Comparison of ENCODE assay signal across 9 mouse cellular contexts in the genomic region with DNA sequence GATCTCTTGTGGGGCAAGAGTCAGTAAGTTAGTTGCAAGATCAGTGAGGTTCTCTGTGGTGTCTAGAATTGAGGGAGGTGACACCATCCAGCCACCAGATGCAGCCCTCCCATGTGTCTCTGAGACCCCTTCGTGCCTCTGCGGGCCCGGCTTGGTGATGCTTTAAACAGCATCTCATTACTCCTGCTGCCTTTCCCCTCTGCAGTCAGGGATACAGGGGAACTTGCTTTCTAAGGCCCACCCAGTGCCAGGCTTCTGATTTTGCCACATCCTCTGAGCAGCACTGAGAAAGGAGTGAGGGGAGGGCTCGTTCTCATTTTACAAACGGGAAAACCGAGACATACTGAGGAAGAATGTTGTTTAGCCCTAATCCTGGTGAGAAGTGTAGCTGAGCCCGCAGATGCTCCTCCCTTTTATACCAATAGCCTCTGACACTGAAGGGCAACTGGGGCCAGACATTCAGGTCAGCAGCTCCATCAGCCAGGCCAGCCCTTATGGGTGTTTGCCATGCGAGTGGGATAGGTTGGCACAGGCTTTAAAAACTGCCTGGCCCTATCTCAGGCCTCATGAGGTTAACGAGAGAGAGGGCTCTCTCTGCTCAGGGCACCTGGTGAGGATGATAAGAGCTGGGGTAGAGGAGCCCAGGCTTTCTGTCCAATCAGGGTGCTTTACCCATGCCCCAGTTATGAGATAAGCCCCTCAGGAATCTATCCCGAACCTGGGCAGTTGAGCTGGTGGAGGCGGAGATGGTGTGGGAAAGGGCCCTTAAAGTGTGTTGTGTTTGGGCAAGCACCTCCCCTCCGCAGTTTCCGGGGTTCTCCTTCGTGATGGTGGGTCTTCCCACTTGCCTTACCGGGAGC. TPM values are rescaled to one million over a fixed set of nuclear protein-coding genes. Genes with fewer than 3 reads are reported as not detected.
DNase-seq lines count a peak whose midpoint lies in the region; ATAC-seq and TF ChIP-seq lines count a peak whose summit lies in the region.
"Had no signal": no experiment of that assay in that cellular context is flagged by ENCODE, and none has a peak within 500 bp of the region (broad histone marks: within the 10 kb centered on the region; RNA-seq: fewer than 3 reads in every experiment).

No protein-coding gene starts in this region.

- intact Hi-C loops in left cerebral cortex, postnatal 14 days (cut with DNase I): no loop called here

- no peak overlapping the region for H3K27ac ChIP-seq in ES-Bruce4 (ENCODE audit: insufficient read depth, low read length)
- no peak overlapping the region for H3K27ac ChIP-seq in brown adipose tissue, adult 24 weeks (replicated peaks; ENCODE audit: low read depth, low read length)
- peak overlapping the region; percentile 32; the same call in 1 of the 2 replicates for H3K27ac ChIP-seq in heart, embryonic 16.5 days (ENCODE audit: low read length)
- H3K27ac ChIP-seq in liver, embryonic 16.5 days (ENCODE audit: low read length): peak overlapping the region; percentile 99
- H3K27ac ChIP-seq in stomach, postnatal 0 days (replicated peaks): peak overlapping the region; percentile 45; the same call in 1 of the 2 replicates

- DNase-seq in stomach, postnatal 0 days (ENCODE audit: low spot score): no peak
- DNase-seq in left cerebral cortex, postnatal 14 days (ENCODE audit: low spot score in 2 of 2): no peak
- no peak for DNase-seq in ovary, postnatal 36 days (ENCODE audit: low spot score)
- no peak for DNase-seq in retina, postnatal 1 day

- TF ChIP-seq POLR2A in ES-Bruce4 (IDR thresholded peaks at IDR 0.05; ENCODE audit: insufficient read depth, low read length): no peak

- no peaks in the 10 kb centered on the region for H3K36me3 ChIP-seq in ES-Bruce4 (ENCODE audit: control insufficient read depth, insufficient read depth, low read length, poor library complexity, severe bottlenecking)
- H3K36me3 ChIP-seq in heart, embryonic 16.5 days (ENCODE audit: control insufficient read depth, insufficient read depth): no peaks in the 10 kb centered on the region
- peaks cover 37% of the 10 kb centered on the region for H3K36me3 ChIP-seq in liver, embryonic 16.5 days (ENCODE audit: control insufficient read depth, insufficient read depth)
- no peaks in the 10 kb centered on the region for H3K36me3 ChIP-seq in stomach, postnatal 0 days (ENCODE audit: control insufficient read depth, insufficient read depth, low read length)

- H3K9me3 ChIP-seq in ES-Bruce4 (replicated peaks; ENCODE audit: control insufficient read depth, insufficient read depth, low read length, poor library complexity, severe bottlenecking): 0 out of 2 replicates have a peak, but pooled peaks cover 3% of the 10 kb centered on the region
- no peaks in the 10 kb centered on the region for H3K9me3 ChIP-seq in heart, embryonic 16.5 days (replicated peaks; ENCODE audit: control insufficient read depth, low read length)
- no peaks in the 10 kb centered on the region for H3K9me3 ChIP-seq in liver, embryonic 16.5 days (replicated peaks; ENCODE audit: control insufficient read depth, low read length)
- H3K9me3 ChIP-seq in stomach, postnatal 0 days (ENCODE audit: control insufficient read depth, low read length): no peaks in the 10 kb centered on the region

- H3K4me2 ChIP-seq in heart, embryonic 16.5 days (ENCODE audit: low read depth, low read length): peak overlapping the region; percentile 86
- H3K4me2 ChIP-seq in liver, embryonic 16.5 days (ENCODE audit: low read depth, low read length): peak overlapping the region; percentile 91
- H3K4me2 ChIP-seq in stomach, postnatal 0 days (replicated peaks; ENCODE audit: low read depth): peak overlapping the region; percentile 56

- peak overlapping the region; percentile 33 for H3K4me3 ChIP-seq in ES-Bruce4 (ENCODE audit: low read depth, low read length)
- peak overlapping the region; percentile 59 for H3K4me3 ChIP-seq in brown adipose tissue, adult 24 weeks (ENCODE audit: insufficient read depth, low read depth, low read length)
- H3K4me3 ChIP-seq in heart, embryonic 16.5 days (ENCODE audit: low read length): peak overlapping the region; percentile 59
- H3K4me3 ChIP-seq in liver, embryonic 16.5 days (ENCODE audit: low read depth, low read length): peak overlapping the region; percentile 81
- H3K4me3 ChIP-seq in stomach, postnatal 0 days (ENCODE audit: low read depth, low read length): peak overlapping the region; percentile 36

- ATAC-seq in heart, embryonic 16.5 days (replicated peaks; ENCODE audit: extremely low read depth, insufficient read depth, low FRiP score): no peak
- peak; percentile 91 for ATAC-seq in liver, embryonic 16.5 days (ENCODE audit: low read depth)
- no peak; the same call in 1 of the 2 replicates for ATAC-seq in stomach, postnatal 0 days (ENCODE audit: low FRiP score, low TSS enrichment)

- TF ChIP-seq CTCF in ES-Bruce4 (IDR thresholded peaks at IDR 0.05; ENCODE audit: low read depth, low read length): no peak
- TF ChIP-seq CTCF in stomach, postnatal 0 days (IDR thresholded peaks at IDR 0.05; ENCODE audit: low read depth): no peak

- WGBS in heart, embryonic 16.5 days: 31% methylated on average over 15 of the region's 15 CpGs
- 9% methylated on average over 15 of the region's 15 CpGs for WGBS in liver, embryonic 16.5 days (ENCODE audit: insufficient replicate concordance)
- 35% methylated on average over 15 of the region's 15 CpGs for WGBS in stomach, postnatal 0 days

- no peak for TF ChIP-seq EP300 in ES-Bruce4 (IDR thresholded peaks at IDR 0.05; ENCODE audit: insufficient read depth, low read depth, low read length)
- no peak for TF ChIP-seq EP300 in stomach, postnatal 0 days (optimal IDR thresholded peaks at IDR 0.05)

- H3K27me3 ChIP-seq in ES-Bruce4 (ENCODE audit: control insufficient read depth, insufficient read depth, low read length, poor library complexity, severe bottlenecking): no peaks in the 10 kb centered on the region; the same call in 1 of the 2 replicates
- peaks cover 61% of the 10 kb centered on the region for H3K27me3 ChIP-seq in heart, embryonic 16.5 days (ENCODE audit: control insufficient read depth, insufficient read depth, low read length)
- H3K27me3 ChIP-seq in liver, embryonic 16.5 days (ENCODE audit: control insufficient read depth, insufficient read depth, low read depth, low read length): no peaks in the 10 kb centered on the region
- peaks cover 23% of the 10 kb centered on the region for H3K27me3 ChIP-seq in stomach, postnatal 0 days (ENCODE audit: control insufficient read depth, insufficient read depth, low read length)

- peak overlapping the region; percentile 5; the same call in 1 of the 2 replicates for H3K9ac ChIP-seq in ES-Bruce4 (ENCODE audit: low read depth, poor library complexity, severe bottlenecking)
- peak overlapping the region; percentile 71 for H3K9ac ChIP-seq in heart, embryonic 16.5 days (ENCODE audit: low read length)
- H3K9ac ChIP-seq in liver, embryonic 16.5 days (ENCODE audit: low read depth, low read length): peak overlapping the region; percentile 89
- H3K9ac ChIP-seq in stomach, postnatal 0 days (ENCODE audit: low read length): peak overlapping the region; percentile 58

- no peaks in the 10 kb centered on the region for H3K4me1 ChIP-seq in ES-Bruce4 (ENCODE audit: control insufficient read depth, insufficient read depth, low read length)
- peaks cover 5% of the 10 kb centered on the region for H3K4me1 ChIP-seq in brown adipose tissue, adult 24 weeks (ENCODE audit: control insufficient read depth, insufficient read depth, insufficient read length, low read length)
- peaks cover 17% of the 10 kb centered on the region for H3K4me1 ChIP-seq in heart, embryonic 16.5 days (ENCODE audit: control insufficient read depth, insufficient read depth, low read length)
- H3K4me1 ChIP-seq in liver, embryonic 16.5 days (ENCODE audit: control insufficient read depth, low read depth, low read length): peaks cover 57% of the 10 kb centered on the region
- no peaks in the 10 kb centered on the region for H3K4me1 ChIP-seq in stomach, postnatal 0 days (replicated peaks; ENCODE audit: control insufficient read depth, insufficient read depth)

RNA-seq across cellular contexts. Expression of gene Tnfaip2, which starts 1.0 kb away (rescaled TPM):
- 1.9 and 4.7 TPM in 2 replicates for polyA plus RNA-seq in ES-Bruce4 (2011; ENCODE audit: insufficient read depth, insufficient read length, low read depth, missing spikeins)
- 3.3 and 3.6 TPM in 2 replicates for polyA plus RNA-seq in brown adipose tissue, adult 24 weeks (2012; ENCODE audit: insufficient read depth, insufficient read length, missing spikeins)
- polyA plus RNA-seq in heart, embryonic 16.5 days (2015; fragmentation: Nextera tagmentation; extraction: Ambion mirVana): 3.2 and 4.8 TPM in 2 replicates
- polyA plus RNA-seq in liver, embryonic 16.5 days (2015; fragmentation: Nextera tagmentation; extraction: Ambion mirVana): 71.9 and 77.2 TPM in 2 replicates
- polyA plus RNA-seq in stomach, postnatal 0 days (2015; fragmentation: Nextera tagmentation; extraction: Ambion mirVana): 14.5 and 15.6 TPM in 2 replicates
- under 1 TPM; 0.40 to 0.93 TPM for total RNA-seq in left cerebral cortex, postnatal 14 days (2021)

RNA-seq across cellular contexts. Expression of gene Exoc3l4, which starts 26.4 kb away (rescaled TPM):
- polyA plus RNA-seq in ES-Bruce4 (2011; ENCODE audit: insufficient read depth, insufficient read length, low read depth, missing spikeins): 4.2 and 6.1 TPM in 2 replicates
- not detected in 2 replicates for polyA plus RNA-seq in brown adipose tissue, adult 24 weeks (2012; ENCODE audit: insufficient read depth, insufficient read length, missing spikeins)
- polyA plus RNA-seq in heart, embryonic 16.5 days (2015; fragmentation: Nextera tagmentation; extraction: Ambion mirVana): 13.3 and 14.9 TPM in 2 replicates
- polyA plus RNA-seq in liver, embryonic 16.5 days (2015; fragmentation: Nextera tagmentation; extraction: Ambion mirVana): 23.4 and 28.5 TPM in 2 replicates
- polyA plus RNA-seq in stomach, postnatal 0 days (2015; fragmentation: Nextera tagmentation; extraction: Ambion mirVana): 7.3 and 8.6 TPM in 2 replicates
- total RNA-seq in left cerebral cortex, postnatal 14 days (2021): under 1 TPM; 0.62 to 0.70 TPM

RNA-seq across cellular contexts. Expression of gene Lbhd2, which starts 36.6 kb away (rescaled TPM):
- not detected in 2 replicates for polyA plus RNA-seq in ES-Bruce4 (2011; ENCODE audit: insufficient read depth, insufficient read length, low read depth, missing spikeins)
- polyA plus RNA-seq in brown adipose tissue, adult 24 weeks (2012; ENCODE audit: insufficient read depth, insufficient read length, missing spikeins): not detected in 2 replicates
- polyA plus RNA-seq in heart, embryonic 16.5 days (2015; fragmentation: Nextera tagmentation; extraction: Ambion mirVana): 1.3 and 1.4 TPM in 2 replicates
- not detected in 2 replicates for polyA plus RNA-seq in liver, embryonic 16.5 days (2015; fragmentation: Nextera tagmentation; extraction: Ambion mirVana)
- 2.2 TPM in 2 replicates for polyA plus RNA-seq in stomach, postnatal 0 days (2015; fragmentation: Nextera tagmentation; extraction: Ambion mirVana)
- total RNA-seq in left cerebral cortex, postnatal 14 days (2021): 1 to 10 TPM in 1 of 2 experiments, not detected in 1; 1.8 TPM
- total RNA-seq: heart, postnatal 14 days had no signal

RNA-seq across cellular contexts. Expression of gene Gm266, which starts 42.4 kb away (rescaled TPM):
- polyA plus RNA-seq in ES-Bruce4 (2011; ENCODE audit: insufficient read depth, insufficient read length, low read depth, missing spikeins): 0.93 and 1.3 TPM in 2 replicates
- not detected in 2 replicates for polyA plus RNA-seq in brown adipose tissue, adult 24 weeks (2012; ENCODE audit: insufficient read depth, insufficient read length, missing spikeins)
- 2.6 and 6.1 TPM in 2 replicates for polyA plus RNA-seq in heart, embryonic 16.5 days (2015; fragmentation: Nextera tagmentation; extraction: Ambion mirVana)
- polyA plus RNA-seq in liver, embryonic 16.5 days (2015; fragmentation: Nextera tagmentation; extraction: Ambion mirVana): 0.46 and 0.52 TPM in 2 replicates
- 12.5 and 14.4 TPM in 2 replicates for polyA plus RNA-seq in stomach, postnatal 0 days (2015; fragmentation: Nextera tagmentation; extraction: Ambion mirVana)
- total RNA-seq in left cerebral cortex, postnatal 14 days (2021): 1 to 10 TPM; 4.0 to 6.6 TPM

Comparison
In these comparisons a context has a peak if more than half of its experiments do, and no peak if none do; other contexts are left out.
1. H3K27ac ChIP-seq: peak in heart, embryonic 16.5 days (single experiment), liver, embryonic 16.5 days (single experiment) and stomach, postnatal 0 days (single experiment); none in ES-Bruce4 (single experiment) and brown adipose tissue, adult 24 weeks (single experiment).
2. H3K9ac ChIP-seq: peak in every context shown above with its lines; median percentile 89 in liver, embryonic 16.5 days; 71 in heart, embryonic 16.5 days; 58 in stomach, postnatal 0 days; 5 in ES-Bruce4.
3. Peak in every context shown above with its lines, with median percentiles within 50 percentile points of each other: H3K4me3 ChIP-seq and H3K4me2 ChIP-seq.